Mouse (Mus musculus) E14TG2a.4 (cell line): ENCODE data around the gene Mphosph9.

Source experiments
- CTCF ChIP-seq: conservative IDR thresholded peaks from 2 replicates; pipeline ENCODE4 v1.5.1; 2014; ENCODE audit warnings: low read length
- NANOG ChIP-seq: IDR thresholded peaks from 2 replicates; pipeline ENCODE4 v1.6.1; 2014; ENCODE audit warnings: borderline replicate concordance, low read length, mixed read lengths

GRCm38 (mm10) chr5:124244885-124245284, 82.9 kb downstream of the Mphosph9 start:
- no peak for TF ChIP-seq CTCF
- TF ChIP-seq NANOG: no peak
